Mouse (Mus musculus): ENCODE measurements at regions not wholly inside any gene's neighbourhood (a gene's known extent, or its start where the extent isn't known, plus 50 kb on each side); places are given as distances from the start of the nearest gene placed in this dataset.

- TF ChIP-seq POLR2A (IDR thresholded peaks at IDR 0.05; ENCODE audit: low read depth, low read length) = no peak
- no peak for TF ChIP-seq CTCF (IDR thresholded peaks at IDR 0.05; ENCODE audit: borderline replicate concordance, insufficient read depth, low read length)
Measured at GRCm38 (mm10) chr10:46071810-46072549, 494.4 kb downstream of the Hace1 start.
